Mouse (Mus musculus) thymus, postnatal 10 days (tissue): ENCODE results near the gene Gm5475.
A peak's percentile ranks its signal among the peaks of the same experiment; 100 is the strongest.
"Not testable (repeated sequence)": the region's sequence is repeated elsewhere in the genome, so short reads cannot be mapped to it uniquely, and the experiment has no call there.

ENCODE experiments used
- DNase-seq, 2 experiments: peaks; one replicate each; pipeline ENCODE4 v3.0.0; 2021; ENCODE audit warnings: low spot score in 2 of 2

Gm5475 gene

DNA sequence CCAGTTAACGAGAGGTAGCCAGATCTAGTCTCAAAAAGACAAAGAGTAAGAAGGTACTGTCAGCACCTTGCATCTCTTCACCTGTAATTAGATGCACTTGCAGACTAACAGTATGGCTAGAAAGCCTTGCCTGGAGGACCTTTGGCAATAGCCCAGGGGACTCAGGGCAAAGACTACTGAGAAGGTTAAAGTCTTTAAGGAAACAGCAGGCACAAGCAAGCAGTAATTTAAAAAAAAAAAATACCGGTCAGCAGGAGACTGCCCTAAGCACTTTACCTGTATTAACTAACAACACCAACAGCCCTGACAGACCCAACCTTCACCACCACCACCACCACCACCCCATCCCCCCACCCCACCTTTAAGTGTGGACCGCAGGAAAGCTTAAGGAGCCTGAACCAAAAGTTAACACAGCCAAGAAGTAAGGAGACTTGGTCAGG lies at the start of gene Gm5475:
Gene Gm5475, plus strand, starts transcription at position 390 of the 440 bp plus-strand sequence.
- not testable (repeated sequence) for DNase-seq

DNA sequence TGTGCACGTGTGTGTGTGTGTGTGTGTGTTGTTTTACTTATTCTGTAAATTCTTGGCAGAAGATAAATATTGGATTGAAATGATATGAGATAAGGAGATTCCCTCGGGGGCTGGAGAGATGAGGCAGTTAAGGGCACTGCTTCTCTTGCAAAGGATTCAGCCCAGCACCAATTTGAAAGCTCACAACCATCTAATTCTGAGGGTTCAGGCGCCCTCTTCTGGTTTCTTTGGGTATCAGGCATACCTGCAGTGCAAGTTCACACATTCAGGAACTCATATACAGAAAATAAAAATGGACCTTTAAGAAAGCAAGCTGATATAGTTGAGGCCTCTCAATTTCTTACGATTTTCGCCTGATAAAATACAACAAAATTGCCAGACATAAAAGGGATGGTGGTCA lies 46.9 kb upstream of the Gm5475 start:
- peak in 1 of 2 experiments; percentile 60 for DNase-seq

DNA sequence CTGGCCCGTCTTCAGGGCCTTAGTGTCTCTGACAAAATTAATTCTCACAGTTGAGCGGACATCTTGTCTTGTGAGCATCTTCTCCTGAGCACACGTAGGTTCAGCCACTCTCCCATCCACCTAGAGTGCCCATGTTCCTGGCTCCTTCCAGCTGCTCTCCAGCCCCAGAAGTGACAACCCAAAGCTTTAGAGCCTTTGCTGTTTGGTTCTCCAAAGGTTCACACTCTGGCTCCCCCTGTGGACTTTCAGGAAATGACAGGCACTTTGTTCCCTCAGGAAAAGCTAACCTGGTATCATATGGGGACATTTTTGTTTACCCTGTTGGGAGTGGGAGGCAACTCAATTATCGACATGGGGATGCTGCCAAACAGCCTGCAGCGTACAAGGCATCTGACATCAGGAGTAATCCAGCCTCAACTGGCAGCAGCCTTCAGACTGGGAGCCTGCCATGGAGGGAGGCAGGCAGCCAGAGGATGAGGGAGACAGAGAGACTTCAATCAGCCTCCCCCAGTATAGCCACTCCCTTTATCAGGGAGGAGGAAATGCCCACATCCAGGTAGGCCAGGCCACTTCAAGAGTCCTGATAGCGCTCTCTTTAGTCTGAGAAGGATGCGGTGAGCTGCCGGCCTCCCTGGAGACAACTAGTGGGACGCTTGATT lies 44.0 kb upstream of the Gm5475 start:
- DNase-seq = not testable (repeated sequence)

DNA sequence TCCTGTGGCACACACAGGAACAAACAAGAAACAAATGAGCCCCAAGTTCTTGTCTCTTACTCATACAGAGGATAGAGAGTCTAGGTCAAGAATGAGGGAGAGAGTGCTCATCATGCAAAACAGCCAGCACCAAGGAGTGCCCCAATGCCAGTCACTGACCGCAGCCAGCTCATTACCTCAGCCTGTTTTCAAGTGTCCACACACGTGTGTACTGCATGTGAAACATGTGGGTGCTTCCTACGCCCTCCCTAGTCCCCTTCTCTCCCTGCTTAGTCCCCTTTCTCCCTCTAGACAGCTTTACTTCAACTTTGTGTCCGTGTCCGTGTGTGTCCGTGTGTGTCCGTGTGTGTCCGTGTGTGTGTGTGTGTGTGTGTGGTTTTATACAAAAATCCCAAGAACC lies 42.3 kb upstream of the Gm5475 start:
- no peak for DNase-seq

DNA sequence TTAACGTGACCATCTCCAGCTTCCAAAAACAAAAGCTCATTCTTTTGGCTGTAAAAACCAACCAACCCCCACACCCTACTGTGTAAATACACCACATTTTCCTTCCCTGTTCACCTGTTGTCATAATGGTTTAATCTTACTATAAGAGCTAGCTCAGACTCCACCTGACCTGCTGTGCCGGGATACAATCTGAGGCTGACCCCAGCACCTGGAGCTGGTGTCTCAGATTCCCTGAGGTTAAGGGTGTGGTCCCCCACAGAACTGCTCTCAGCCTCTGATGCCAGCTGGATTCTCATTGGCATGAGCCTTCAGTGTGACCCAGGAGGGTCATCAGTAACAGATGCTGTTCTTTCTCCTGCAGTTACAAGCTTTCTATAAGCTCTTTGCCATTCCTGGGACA lies 41.8 kb upstream of the Gm5475 start:
- no peak for DNase-seq

DNA sequence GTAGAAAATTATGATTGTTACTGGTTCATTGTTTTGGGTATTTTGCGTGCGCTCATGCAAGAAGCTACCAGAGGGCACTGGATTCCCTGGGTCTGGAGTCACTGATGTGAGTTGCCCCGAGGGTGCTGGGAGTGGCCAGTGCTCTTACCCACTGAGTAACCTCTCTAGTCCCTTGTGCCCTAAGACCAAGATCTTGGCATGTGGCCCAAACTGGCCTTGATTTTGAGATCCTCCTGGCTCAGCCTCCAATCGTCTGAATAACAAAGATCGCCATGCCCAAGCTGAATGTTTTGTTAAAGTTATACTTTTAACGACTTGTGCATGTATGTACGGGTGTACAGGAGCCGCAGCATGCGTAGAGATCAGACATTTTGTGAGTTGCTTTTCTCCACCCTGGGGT lies 36.2 kb upstream of the Gm5475 start:
- DNase-seq = no peak

DNA sequence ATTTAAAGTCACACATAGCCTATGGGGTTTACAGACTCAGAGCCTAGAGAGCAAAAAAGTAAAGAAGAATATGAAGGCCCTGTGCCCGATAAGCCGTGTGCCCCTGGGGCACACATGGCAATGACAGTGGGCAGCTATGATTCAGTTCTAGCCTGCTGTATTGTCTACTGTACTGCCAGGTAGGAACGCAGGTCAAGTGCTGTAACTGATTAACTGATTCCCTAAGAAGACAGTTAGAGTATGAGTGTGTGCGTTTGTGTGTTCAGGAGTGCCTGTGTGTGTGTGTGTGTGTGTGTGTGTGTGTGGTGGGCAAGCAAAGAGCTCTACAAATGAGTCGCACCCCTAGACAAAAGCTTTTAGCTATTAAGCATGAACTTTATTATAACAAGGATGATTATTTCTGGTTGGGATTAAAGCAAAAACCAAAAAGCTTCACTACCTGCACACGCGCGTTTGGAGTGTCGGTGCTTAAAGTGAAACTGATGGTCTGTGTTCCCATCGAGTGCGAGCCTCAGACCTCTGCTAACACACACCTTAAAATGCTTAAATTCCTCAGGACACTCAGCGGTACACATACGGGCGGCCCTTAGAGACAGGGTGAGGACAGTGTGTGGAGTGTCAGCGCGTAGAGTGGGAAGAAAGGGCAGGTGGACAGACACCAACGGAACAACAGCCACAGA lies 34.3 kb upstream of the Gm5475 start:
- DNase-seq = no peak

DNA sequence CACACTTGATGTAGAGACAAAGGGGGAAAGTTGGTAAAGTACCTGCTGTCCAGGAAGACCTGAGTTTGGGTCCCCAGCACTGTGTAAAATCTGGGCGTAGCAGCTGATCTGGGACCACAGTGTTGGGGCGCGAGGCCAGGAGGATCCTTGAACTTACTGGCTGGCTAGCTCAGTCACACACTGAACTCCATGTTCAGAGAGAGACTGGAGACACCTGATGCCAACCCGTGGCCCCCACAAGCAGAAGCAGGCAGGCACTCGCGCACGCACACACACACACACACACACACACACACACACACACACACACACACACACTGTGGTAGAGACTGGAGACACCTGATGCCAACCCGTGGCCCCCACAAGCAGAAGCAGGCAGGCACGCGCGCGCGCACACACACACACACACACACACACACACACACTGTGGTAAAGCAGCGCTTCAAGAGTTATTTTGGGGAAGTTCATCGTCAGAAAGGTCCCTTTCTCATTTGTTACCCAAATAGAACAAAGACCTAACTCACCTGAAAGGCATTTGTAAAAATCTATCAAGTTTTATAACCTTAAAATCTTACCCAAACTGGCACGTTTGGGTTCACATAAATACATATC lies 33.6 kb upstream of the Gm5475 start:
- peak; percentile 13 to 26 for DNase-seq

DNA sequence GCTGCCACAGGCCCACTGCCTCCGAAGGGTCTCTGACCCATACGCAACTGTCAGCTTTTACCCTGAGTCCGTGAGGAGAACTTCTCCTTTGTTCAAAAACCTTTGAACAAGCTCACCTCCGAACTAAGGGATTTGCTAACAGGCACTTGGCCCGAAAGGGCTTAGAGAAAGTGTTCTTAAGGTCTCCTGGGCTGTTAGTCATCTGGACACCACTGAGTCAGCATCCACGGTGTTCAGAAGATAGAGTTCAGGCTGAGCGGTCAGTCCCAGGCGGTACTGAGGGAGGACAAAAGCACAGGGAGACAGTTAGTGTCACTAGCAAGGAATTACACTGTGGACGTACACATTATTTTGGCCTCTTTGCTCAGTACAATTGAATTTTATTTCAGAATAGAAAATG lies 33.1 kb upstream of the Gm5475 start:
- no peak for DNase-seq

DNA sequence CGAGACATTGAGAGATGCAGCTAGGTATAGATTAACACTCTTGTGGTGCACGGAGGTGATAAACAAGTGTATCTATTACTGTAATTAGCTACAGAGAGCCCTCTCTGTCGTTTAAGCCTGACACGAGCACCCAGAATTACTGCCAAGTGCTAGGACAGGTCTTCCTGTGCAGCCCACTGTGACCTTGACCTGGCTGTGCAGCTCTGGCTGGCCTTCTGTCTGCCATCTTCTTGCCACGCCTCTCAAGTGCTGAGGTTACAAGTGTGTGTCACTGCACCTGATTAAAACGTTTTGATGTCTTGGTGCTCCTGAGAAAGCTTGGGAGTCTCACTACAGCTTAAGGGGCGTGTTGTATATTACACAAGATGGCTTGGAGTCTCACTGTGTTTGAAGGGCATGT lies 30.9 kb upstream of the Gm5475 start:
- DNase-seq = no peak

DNA sequence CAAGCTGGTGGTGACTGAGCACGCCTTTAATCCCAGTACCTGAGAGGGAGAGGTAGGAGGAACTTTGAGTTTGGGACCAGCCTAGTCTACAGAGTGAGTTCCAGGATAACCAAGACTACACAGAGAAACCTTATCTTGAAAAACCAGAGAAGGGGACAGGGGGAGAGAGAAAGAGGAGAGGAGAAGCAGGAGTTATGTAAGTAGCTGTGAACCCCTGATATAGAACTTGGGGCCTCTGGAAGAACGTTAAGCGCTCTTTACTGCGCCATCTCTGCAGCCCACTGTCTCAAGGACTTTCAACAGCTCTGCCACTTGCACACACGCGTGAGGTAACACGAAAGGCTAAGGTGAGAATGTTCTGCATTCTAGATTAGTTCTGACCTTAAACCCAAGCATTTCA lies 30.3 kb upstream of the Gm5475 start:
- DNase-seq = no peak

DNA sequence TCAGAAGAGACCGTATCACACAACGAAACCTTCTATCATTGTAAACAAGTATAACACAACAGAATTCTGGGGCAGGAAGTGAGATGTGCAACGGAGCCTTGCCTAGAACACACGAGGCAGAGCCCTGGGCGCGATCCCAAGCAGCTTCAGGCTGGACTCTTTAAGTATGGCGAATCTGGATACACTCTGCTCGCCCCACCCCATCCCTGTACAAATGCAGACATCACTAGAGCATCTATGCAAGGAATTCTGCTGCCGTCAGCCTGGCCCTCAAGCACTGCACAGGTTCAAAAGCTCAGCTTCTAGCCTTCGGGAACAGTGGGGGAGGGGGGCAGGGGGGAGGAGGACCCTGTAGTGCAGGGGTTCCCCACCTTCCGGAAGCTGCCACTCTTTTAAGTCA lies 28.9 kb upstream of the Gm5475 start:
- no peak for DNase-seq

DNA sequence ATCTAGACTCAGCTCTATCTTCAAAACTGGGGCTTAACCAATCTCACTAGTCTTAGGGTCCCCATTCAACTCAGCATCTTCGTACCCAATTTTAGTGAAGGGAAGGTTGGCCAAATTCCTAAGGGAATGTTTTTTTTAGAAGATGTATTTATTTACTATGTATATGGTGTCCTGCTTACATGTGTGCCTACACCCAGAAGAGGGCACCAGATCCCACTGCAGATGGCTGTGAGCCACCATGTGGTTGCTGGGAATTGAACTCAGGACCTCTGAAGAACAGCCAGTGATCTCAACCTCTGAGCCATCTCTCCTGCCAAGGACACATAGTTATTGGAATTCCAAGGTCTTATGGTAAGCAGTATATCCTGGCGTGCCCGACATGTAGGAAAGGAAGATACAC lies 26.4 kb upstream of the Gm5475 start:
- DNase-seq = no peak

DNA sequence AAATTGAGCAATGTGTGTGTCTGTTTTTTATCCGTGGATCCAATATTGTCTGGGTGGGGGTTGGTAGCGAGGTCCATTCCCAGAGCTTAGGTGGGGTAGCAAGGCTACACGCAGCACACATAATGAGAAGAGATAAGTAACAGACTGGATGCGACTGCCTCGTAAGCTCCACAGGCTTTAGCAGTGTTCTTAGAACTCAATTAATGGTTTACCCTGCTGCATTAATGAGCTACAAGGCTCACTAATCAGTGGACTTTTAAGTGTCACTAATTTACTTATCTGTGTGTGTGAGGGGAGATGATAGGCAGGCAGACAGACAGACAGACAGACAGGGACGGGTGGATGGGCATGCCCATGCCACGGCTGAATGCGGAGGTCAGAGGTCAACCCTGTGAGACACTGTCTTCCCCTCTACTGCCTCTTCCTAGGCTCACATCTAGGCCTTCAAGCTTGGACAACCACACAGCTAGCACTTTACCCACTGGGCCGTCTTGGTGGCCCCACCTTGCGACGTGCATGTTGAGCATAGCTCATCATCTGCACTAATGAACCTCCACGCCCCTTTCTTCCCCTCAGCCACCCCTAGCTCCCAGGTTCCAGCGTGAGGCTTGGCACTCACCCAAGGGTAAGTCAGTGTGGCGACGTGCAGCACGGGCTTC lies 21.2 kb upstream of the Gm5475 start:
- DNase-seq = no peak

DNA sequence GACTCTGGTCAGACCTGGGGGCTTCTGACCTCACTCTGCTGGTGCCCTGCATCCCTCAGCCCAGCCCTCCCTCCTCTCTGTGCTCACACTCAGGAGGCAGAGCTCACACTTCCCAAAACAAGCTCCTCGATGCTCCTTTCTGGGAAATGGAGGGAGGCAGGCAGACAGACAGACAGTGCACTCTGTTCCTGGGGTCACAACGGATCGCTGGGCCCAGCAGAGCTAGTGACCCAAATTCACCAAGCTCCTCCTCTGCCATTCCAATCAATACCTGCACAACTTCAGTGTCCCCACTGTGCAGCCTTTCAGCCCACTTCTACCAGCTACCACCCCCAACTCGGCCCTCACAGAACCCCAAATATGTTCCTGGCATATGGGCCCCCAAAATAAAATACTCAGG lies 20.1 kb upstream of the Gm5475 start:
- no peak for DNase-seq

DNA sequence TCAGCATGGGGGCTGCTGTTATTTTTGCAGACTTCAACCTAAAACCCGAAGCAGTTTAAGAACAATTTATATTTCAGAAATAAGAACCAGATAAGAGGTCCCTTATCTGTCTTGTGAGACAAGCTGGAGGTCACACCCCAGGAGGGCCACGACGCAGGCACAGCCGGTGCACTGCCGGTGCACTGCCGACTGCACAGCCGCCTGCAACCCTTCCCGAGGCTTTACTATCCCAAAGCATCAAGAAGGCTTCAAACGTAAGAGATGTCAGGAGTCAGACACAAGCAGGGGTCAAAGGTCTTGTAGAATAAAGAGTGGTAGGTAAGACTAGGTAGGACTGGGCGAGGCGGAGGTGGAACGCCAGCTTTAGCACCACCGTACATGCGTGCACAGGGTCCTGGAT lies 19.6 kb upstream of the Gm5475 start:
- no peak for DNase-seq

DNA sequence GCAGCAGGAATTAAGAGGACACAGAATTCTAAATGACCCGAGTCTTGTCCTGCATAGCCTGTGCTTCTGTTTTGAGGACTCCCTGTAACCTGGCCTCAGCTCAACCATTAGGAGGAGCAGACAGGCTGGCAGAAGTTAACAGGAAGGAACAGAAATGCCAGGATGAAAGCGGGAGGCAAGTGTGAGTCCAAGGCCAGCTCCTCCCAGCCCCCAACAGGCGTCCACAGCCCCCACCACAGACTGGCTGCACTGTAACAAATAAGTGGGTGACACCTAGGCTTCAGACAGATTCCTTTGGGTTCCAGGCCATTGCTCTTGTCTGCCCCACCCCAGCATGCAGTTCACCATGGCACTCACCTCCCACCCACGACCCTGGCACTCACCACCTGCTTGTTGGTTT lies 19.1 kb upstream of the Gm5475 start:
- no peak for DNase-seq

DNA sequence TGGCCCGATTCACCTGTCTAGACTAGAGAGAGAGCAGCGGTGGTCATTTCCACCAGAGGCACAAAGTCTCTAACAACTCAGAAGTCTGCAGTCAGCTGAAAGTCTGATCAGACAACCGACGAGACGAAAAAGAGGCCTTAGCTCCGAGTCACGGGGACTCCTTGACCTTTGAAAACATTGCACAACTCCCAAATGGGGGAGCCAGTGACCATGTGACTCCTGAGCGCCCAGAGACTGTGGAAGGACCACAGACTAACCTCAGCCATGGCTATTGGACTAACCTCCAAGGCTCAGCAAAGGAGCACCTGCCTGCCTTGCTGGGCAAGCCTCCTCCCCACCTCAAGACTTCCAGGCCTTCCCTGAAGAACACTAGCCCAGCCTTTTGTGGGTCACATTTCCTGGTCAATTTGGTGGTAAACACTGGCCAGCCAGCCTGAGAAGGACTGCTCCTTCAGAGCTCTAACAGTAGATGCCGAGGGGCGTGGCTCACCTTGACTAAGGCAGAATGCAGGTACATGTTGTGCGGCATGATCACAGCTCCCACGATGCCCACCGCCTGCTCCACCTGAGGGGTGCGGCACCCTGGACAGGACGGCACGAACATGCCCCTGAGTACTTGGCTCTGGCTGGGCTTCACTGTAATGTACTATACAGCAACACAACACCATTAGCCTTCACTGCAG lies 18.5 kb upstream of the Gm5475 start:
- DNase-seq = no peak

DNA sequence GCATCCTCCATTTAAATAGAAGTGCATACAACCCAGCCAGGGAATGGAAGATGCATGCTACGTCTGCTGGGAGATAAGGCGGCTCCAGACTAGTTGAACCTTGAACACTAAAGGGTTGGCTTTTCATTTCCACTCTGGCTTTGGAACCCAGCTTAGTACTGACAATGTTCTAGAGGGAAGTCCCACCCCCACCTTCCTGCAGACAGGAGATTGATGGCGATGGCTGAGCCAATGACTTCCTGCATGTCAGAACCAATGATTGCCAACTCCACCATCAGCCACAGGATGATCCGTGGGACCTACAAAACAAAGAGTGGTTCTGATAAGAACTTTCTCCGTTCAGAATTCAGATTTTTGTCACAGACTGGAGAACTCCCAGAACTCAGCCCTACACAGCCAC lies 15.9 kb upstream of the Gm5475 start:
- no peak for DNase-seq

DNA sequence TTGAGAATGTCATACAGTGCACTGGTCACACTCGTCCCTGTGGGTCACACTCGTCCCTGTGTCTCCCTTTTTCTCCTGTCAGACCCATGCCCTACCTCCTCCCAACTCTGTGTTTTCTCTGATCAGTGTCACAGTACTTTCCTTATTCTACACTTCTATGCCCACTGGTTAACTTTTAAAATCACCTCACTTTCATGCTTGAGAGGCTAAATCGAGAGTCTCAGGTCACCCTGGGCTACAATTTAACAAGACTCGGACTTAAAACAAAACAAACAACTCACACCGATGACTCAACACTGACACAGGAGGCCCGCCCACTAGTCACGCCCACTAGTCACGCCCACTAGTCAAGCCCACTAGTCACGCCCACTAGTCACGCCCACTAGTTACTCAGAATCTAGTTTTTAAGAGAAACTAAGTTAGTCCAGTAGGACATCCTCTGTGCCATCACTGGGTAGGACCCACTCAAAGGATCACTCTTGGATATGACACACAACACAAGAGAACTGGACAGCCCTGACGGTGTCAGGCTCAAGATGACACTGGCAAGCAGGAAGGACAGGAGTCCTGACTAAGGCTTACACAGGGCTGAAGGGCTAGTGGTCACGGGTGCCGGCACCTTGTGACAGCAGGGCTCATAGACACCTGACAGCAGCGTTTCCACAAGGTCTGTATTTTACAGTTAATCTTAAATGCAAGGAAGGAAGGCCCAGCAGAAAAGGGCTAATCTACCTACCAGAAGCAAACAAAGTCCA lies 10.9 kb upstream of the Gm5475 start:
- DNase-seq = no peak

DNA sequence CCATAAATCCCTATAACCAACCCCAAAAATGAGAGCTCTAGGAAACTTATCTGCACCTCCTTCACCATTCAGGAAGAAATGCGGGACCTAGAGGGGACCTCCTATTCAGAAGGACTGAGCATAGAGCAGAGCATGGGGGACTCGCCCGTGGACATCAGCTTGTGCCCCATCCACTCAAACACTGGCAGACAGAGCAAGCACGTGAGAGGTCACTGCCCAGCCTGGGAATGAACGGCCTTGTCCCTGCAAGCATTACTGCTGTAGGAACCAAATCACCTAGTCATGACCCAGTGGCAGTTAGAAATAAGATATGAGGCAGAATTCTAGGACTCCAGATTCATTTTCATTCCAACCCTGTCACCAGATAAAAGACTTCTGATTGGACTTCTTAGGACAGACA lies 10.2 kb upstream of the Gm5475 start:
- no peak for DNase-seq
